Mouse (Mus musculus) embryonic fibroblast, embryonic 13.5 days (primary cell): ENCODE results near the gene Zfp78.

Source experiments
- CTCF ChIP-seq: IDR thresholded peaks from 2 replicates; pipeline ENCODE4 v1.5.1; 2011; ENCODE audit warnings: mild to moderate bottlenecking, control low read depth, low read length, moderate library complexity, borderline replicate concordance; ENCODE audit not compliant: insufficient read depth
- POLR2A ChIP-seq: IDR thresholded peaks from 2 replicates; pipeline ENCODE4 v1.6.1; 2011; ENCODE audit warnings: low read depth, mild to moderate bottlenecking, control low read depth, low read length, moderate library complexity

GRCm38 (mm10) chr7:6384011-6384410, 20.9 kb downstream of the Zfp78 start:
- TF ChIP-seq POLR2A: no peak
- no peak for TF ChIP-seq CTCF
